Mouse (Mus musculus): Measurements from ENCODE around the gene Cul1.

Gene Cul1

GRCm38 (mm10) chr6:47472444-47472843 lies 19.2 kb downstream of the Cul1 start:
- no peak for DNase-seq (ENCODE audit: low spot score)

- DNase-seq (ENCODE audit: low spot score) = no peak
Observed at GRCm38 (mm10) chr6:47482027-47482426, 28.8 kb downstream of the Cul1 start.

- DNase-seq (ENCODE audit: low spot score) = no peak
Observed at GRCm38 (mm10) chr6:47494562-47494961, 41.4 kb downstream of the Cul1 start.

- DNase-seq (ENCODE audit: low spot score) = no peak
Observed at GRCm38 (mm10) chr6:47520030-47520429, 66.8 kb downstream of the Cul1 start.

GRCm38 (mm10) chr6:47522431-47522830 lies 69.2 kb downstream of the Cul1 start:
- DNase-seq (ENCODE audit: low spot score) = no peak

GRCm38 (mm10) chr6:47525041-47525440 lies 71.8 kb downstream of the Cul1 start:
- no peak for DNase-seq (ENCODE audit: low spot score)

- no peak for DNase-seq (ENCODE audit: low spot score)
Observed at GRCm38 (mm10) chr6:47526446-47526845, 73.2 kb downstream of the Cul1 start.

- DNase-seq (ENCODE audit: low spot score) = no peak
Observed at GRCm38 (mm10) chr6:47527129-47527528, 73.9 kb downstream of the Cul1 start.

GRCm38 (mm10) chr6:47527655-47528054 lies 74.5 kb downstream of the Cul1 start:
- DNase-seq (ENCODE audit: low spot score) = no peak

- DNase-seq (ENCODE audit: low spot score) = no peak
Observed at GRCm38 (mm10) chr6:47532547-47532946, 79.3 kb downstream of the Cul1 start.

GRCm38 (mm10) chr6:47535333-47535732 lies 82.1 kb downstream of the Cul1 start:
- no peak for DNase-seq (ENCODE audit: low spot score)

- DNase-seq (ENCODE audit: low spot score) = no peak
Observed at GRCm38 (mm10) chr6:47552280-47552679, 99.1 kb downstream of the Cul1 start.

- DNase-seq (ENCODE audit: low spot score) = no peak
Observed at GRCm38 (mm10) chr6:47559287-47559686, 106.1 kb downstream of the Cul1 start.

GRCm38 (mm10) chr6:47560407-47560806 lies 107.2 kb downstream of the Cul1 start:
- no peak for DNase-seq (ENCODE audit: low spot score)

GRCm38 (mm10) chr6:47560846-47561245 lies 107.6 kb downstream of the Cul1 start:
- no peak for DNase-seq (ENCODE audit: low spot score)

GRCm38 (mm10) chr6:47561426-47561825 lies 108.2 kb downstream of the Cul1 start:
- no peak for DNase-seq (ENCODE audit: low spot score)

- DNase-seq (ENCODE audit: low spot score) = no peak
Observed at GRCm38 (mm10) chr6:47565326-47566035, 112.3 kb downstream of the Cul1 start.

GRCm38 (mm10) chr6:47572887-47573286 lies 119.7 kb downstream of the Cul1 start:
- no peak for DNase-seq (ENCODE audit: low spot score)
